ENCODE assay signal across 12 mouse cellular contexts in the genomic region with DNA sequence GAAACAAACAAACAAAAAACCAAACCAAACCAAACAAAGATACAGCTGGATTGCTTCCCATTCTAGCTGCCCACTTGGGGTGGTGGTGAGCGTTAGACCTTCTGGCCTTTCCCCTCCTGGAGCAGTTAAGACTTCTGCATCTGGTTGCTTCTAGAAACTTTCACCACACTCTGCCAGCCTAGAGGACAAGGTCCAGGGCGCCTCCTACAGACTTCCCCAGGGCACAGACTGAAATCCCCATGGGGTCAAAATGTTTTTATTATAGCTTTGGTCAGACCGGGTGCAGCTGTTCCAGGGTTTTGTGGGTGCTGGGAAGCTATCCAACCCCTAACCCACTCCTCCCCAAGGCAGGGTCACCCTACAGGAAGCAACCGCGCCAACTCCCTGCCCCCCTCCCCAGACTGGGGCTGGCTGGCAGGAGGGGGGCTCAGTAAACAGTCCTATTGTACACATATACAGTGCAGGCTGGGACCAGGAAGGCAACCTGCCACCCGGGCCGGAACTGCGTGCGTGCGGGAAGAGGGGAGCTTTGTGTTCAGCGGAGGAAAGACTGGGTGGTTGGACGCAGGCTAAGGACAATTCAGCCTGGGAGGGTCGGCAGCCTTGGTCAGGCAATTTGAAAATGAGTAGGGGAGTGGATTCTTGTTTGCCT. TPM values are rescaled to one million over a fixed set of nuclear protein-coding genes. Genes with fewer than 3 reads are reported as not detected.
DNase-seq lines count a peak whose midpoint lies in the region; ATAC-seq lines count a peak whose summit lies in the region.
"Had no signal": no experiment of that assay in that cellular context is flagged by ENCODE, and none has a peak within 500 bp of the region (broad histone marks: within the 10 kb centered on the region; RNA-seq: fewer than 3 reads in every experiment).

No protein-coding gene starts in this region.

- H3K4me2 ChIP-seq in kidney, embryonic 16.5 days (replicated peaks; ENCODE audit: low read depth, low read length): no peak overlapping the region; the same call in 1 of the 2 replicates
- 0 out of 2 replicates have a peak overlapping the region, but pooled peaks have one; percentile 25 for H3K4me2 ChIP-seq in limb, embryonic 13.5 days (replicated peaks)
- H3K4me2 ChIP-seq: liver, embryonic 13.5 days had no signal

- peaks cover 40% of the 10 kb centered on the region for H3K27me3 ChIP-seq in kidney, embryonic 16.5 days (ENCODE audit: insufficient read depth, low read length)
- peaks cover 58% of the 10 kb centered on the region for H3K27me3 ChIP-seq in limb, embryonic 13.5 days

- no peak for ATAC-seq in kidney, embryonic 16.5 days (ENCODE audit: low FRiP score, low TSS enrichment)
- no peak for ATAC-seq in limb, embryonic 13.5 days (ENCODE audit: low FRiP score, low read depth)
- ATAC-seq in frontal cortex, adult (ENCODE audit: low TSS enrichment): no peak
- ATAC-seq: forebrain, embryonic 14.5 days had no signal

- H3K4me1 ChIP-seq in kidney, embryonic 16.5 days (ENCODE audit: insufficient read depth, low read length): peaks cover 21% of the 10 kb centered on the region
- peaks cover 32% of the 10 kb centered on the region for H3K4me1 ChIP-seq in limb, embryonic 13.5 days

- no peaks in the 10 kb centered on the region for H3K36me3 ChIP-seq in kidney, embryonic 16.5 days (ENCODE audit: insufficient read depth, low read length)
- H3K36me3 ChIP-seq in limb, embryonic 13.5 days: no peaks in the 10 kb centered on the region
- H3K36me3 ChIP-seq: liver, embryonic 13.5 days had no signal

- no peaks in the 10 kb centered on the region for H3K9me3 ChIP-seq in kidney, embryonic 16.5 days (ENCODE audit: low read length)
- no peaks in the 10 kb centered on the region for H3K9me3 ChIP-seq in limb, embryonic 13.5 days
- H3K9me3 ChIP-seq: liver, embryonic 13.5 days had no signal

- no peak overlapping the region for H3K27ac ChIP-seq in kidney, embryonic 16.5 days (ENCODE audit: low read length)
- H3K27ac ChIP-seq in limb, embryonic 13.5 days: no peak overlapping the region
- H3K27ac ChIP-seq: liver, embryonic 13.5 days had no signal

- 23% methylated on average over 13 of the region's 13 CpGs for WGBS in kidney, embryonic 16.5 days
- 37% methylated on average over 13 of the region's 13 CpGs for WGBS in limb, embryonic 13.5 days

- H3K4me3 ChIP-seq in kidney, embryonic 16.5 days (ENCODE audit: low read length): no peak overlapping the region
- no peak overlapping the region for H3K4me3 ChIP-seq in limb, embryonic 13.5 days
- H3K4me3 ChIP-seq: liver, embryonic 13.5 days had no signal

- DNase-seq in kidney, adult 8-10 months: no peak
- DNase-seq in thymus, postnatal 4 days: peak; percentile 16
- DNase-seq in thymus, postnatal 0 days (ENCODE audit: low spot score): no peak
- DNase-seq in cerebellum, adult 11 months: no peak
- no peak for DNase-seq in gastrocnemius, postnatal 4 days (ENCODE audit: low spot score in 2 of 2)
- DNase-seq: cerebellum, adult 8-10 months; heart, postnatal 4 days; liver, embryonic 13.5 days had no signal

- 0 out of 2 replicates have a peak overlapping the region, but pooled peaks have one; percentile 15 for H3K9ac ChIP-seq in kidney, embryonic 16.5 days (replicated peaks; ENCODE audit: low read length)
- H3K9ac ChIP-seq in limb, embryonic 13.5 days: peak overlapping the region; percentile 48; the same call in 1 of the 2 replicates
- H3K9ac ChIP-seq: liver, embryonic 13.5 days had no signal

RNA-seq across cellular contexts. Expression of gene C1ql1, which starts 7.3 kb away (rescaled TPM):
- polyA plus RNA-seq in kidney, embryonic 16.5 days (2015; fragmentation: Nextera tagmentation; extraction: Ambion mirVana): 2.5 and 3.0 TPM in 2 replicates
- polyA plus RNA-seq in thymus, postnatal 0 days (2015; fragmentation: Nextera tagmentation; extraction: Ambion mirVana): 0.12 TPM in 1 of 2 replicates, not detected in the other
- polyA plus RNA-seq in limb, embryonic 13.5 days (2015; fragmentation: Nextera tagmentation; extraction: Ambion mirVana): 1.4 and 1.7 TPM in 2 replicates
- 1 to 10 TPM; 1.3 to 1.5 TPM for total RNA-seq in gastrocnemius, postnatal 4 days (2021)

RNA-seq across cellular contexts. Expression of gene Kif18b, which starts 14.2 kb away (rescaled TPM):
- 11.5 and 12.6 TPM in 2 replicates for polyA plus RNA-seq in kidney, embryonic 16.5 days (2015; fragmentation: Nextera tagmentation; extraction: Ambion mirVana)
- 7.5 and 8.4 TPM in 2 replicates for polyA plus RNA-seq in thymus, postnatal 0 days (2015; fragmentation: Nextera tagmentation; extraction: Ambion mirVana)
- 10.8 and 11.0 TPM in 2 replicates for polyA plus RNA-seq in limb, embryonic 13.5 days (2015; fragmentation: Nextera tagmentation; extraction: Ambion mirVana)
- total RNA-seq in gastrocnemius, postnatal 4 days (2021): 10 to 100 TPM in 1 of 2 experiments, 1 to 10 TPM in 1; 9.5 to 10.5 TPM

RNA-seq across cellular contexts. Expression of gene Gfap, which starts 38.4 kb away (rescaled TPM):
- polyA plus RNA-seq in kidney, embryonic 16.5 days (2015; fragmentation: Nextera tagmentation; extraction: Ambion mirVana): 0.41 and 0.50 TPM in 2 replicates
- polyA plus RNA-seq in thymus, postnatal 0 days (2015; fragmentation: Nextera tagmentation; extraction: Ambion mirVana): 0.84 and 0.92 TPM in 2 replicates
- polyA plus RNA-seq in limb, embryonic 13.5 days (2015; fragmentation: Nextera tagmentation; extraction: Ambion mirVana): 0.37 and 0.48 TPM in 2 replicates
- under 1 TPM in 1 of 2 experiments, not detected in 1; 0.26 TPM for total RNA-seq in gastrocnemius, postnatal 4 days (2021)

RNA-seq across cellular contexts. Expression of gene Fam187a, which starts 54.2 kb away (rescaled TPM):
- polyA plus RNA-seq in kidney, embryonic 16.5 days (2015; fragmentation: Nextera tagmentation; extraction: Ambion mirVana): not detected in 2 replicates
- polyA plus RNA-seq in thymus, postnatal 0 days (2015; fragmentation: Nextera tagmentation; extraction: Ambion mirVana): not detected in 2 replicates
- not detected in 2 replicates for polyA plus RNA-seq in limb, embryonic 13.5 days (2015; fragmentation: Nextera tagmentation; extraction: Ambion mirVana)
- not detected for total RNA-seq in gastrocnemius, postnatal 4 days (2021)
- total RNA-seq: heart, postnatal 4 days had no signal
- polyA plus RNA-seq: forebrain, embryonic 14.5 days had no signal

RNA-seq across cellular contexts. Expression of gene Ccdc103, which starts 58.1 kb away (rescaled TPM):
- polyA plus RNA-seq in kidney, embryonic 16.5 days (2015; fragmentation: Nextera tagmentation; extraction: Ambion mirVana): 1.9 and 2.1 TPM in 2 replicates
- polyA plus RNA-seq in thymus, postnatal 0 days (2015; fragmentation: Nextera tagmentation; extraction: Ambion mirVana): 0.12 and 0.54 TPM in 2 replicates
- polyA plus RNA-seq in limb, embryonic 13.5 days (2015; fragmentation: Nextera tagmentation; extraction: Ambion mirVana): 0.93 and 1.0 TPM in 2 replicates
- not detected for total RNA-seq in gastrocnemius, postnatal 4 days (2021)
